Mouse (Mus musculus) kidney, adult 2 months (tissue): ENCODE data around the gene Armc9. TPM values are rescaled to one million over a fixed set of nuclear protein-coding genes. Genes with fewer than 3 reads are reported as not detected.

Experiments
- DNase-seq: peaks from one replicate; pipeline ENCODE4 v3.0.0; 2021
- H3K27ac ChIP-seq: fragments of 200-500 bp; 2 replicates; pipeline ENCODE4 v1.5.1; 2012; ENCODE audit warnings: low read depth, low read length, control low read depth, inconsistent platforms; ENCODE audit not compliant: insufficient read depth
- H3K27me3 ChIP-seq: fragments of 200-500 bp; replicated peaks from 2 replicates; pipeline ENCODE4 v1.6.1; 2012; ENCODE audit warnings: mild to moderate bottlenecking, moderate library complexity, low read length, inconsistent platforms; ENCODE audit not compliant: control insufficient read depth, insufficient read depth
- H3K36me3 ChIP-seq: fragments of 200-500 bp; 2 replicates; pipeline ENCODE4 v1.6.1; 2012; ENCODE audit warnings: mild to moderate bottlenecking, moderate library complexity, low read length, inconsistent platforms; ENCODE audit not compliant: control insufficient read depth, insufficient read depth
- H3K4me1 ChIP-seq: fragments of 200-500 bp; 2 replicates; pipeline ENCODE4 v1.6.1; 2011; ENCODE audit warnings: low read length; ENCODE audit not compliant: control insufficient read depth, insufficient read depth
- H3K4me3 ChIP-seq: fragments of 200-500 bp; 2 replicates; pipeline ENCODE4 v1.5.1; 2011; ENCODE audit warnings: mild to moderate bottlenecking, low read depth, low read length, control low read depth; ENCODE audit not compliant: insufficient read depth
- CTCF ChIP-seq: fragments of 200-500 bp; conservative IDR thresholded peaks from 2 replicates; pipeline ENCODE4 v1.5.1; 2011; ENCODE audit warnings: low read depth, mild to moderate bottlenecking, control low read depth, low read length, moderate library complexity, mixed read lengths; ENCODE audit not compliant: insufficient read depth, insufficient read length
- POLR2A ChIP-seq: fragments of 200-500 bp; IDR thresholded peaks from one replicate; pipeline ENCODE4 v1.6.1; 2011; ENCODE audit warnings: low read depth, low read length, control low read depth
- WGBS: fragments of 180-500 bp; shearing (Covaris S2); methylation state at CpG from one replicate; pipeline ENCODE4 v1.1.7; 2018; 5-methylcytosine and 5-hydroxymethylcytosine counted together
- polyA plus RNA-seq: library from polyadenylated mRNA; depleted of rRNA; stranded (reverse); fragments of >200 nt; gene quantifications from 2 replicates; pipeline ENCODE4 v1.2.3, GENCODE M21; 2012

The Armc9 gene
- polyA plus RNA-seq, 1 experiment: 7.4 TPM

- DNase-seq: no peak
- TF ChIP-seq POLR2A (no peak), CTCF (no peak)
- Histone ChIP-seq H3K4me3 (no peak overlapping the region), H3K4me1 (no peaks in the 10 kb centered on the region), H3K27me3 (no peaks in the 10 kb centered on the region), H3K36me3 (no peaks in the 10 kb centered on the region; the same call in 1 of the 2 replicates), H3K27ac (no peak overlapping the region)
- WGBS: 91% methylated on average over 6 of the region's 6 CpGs
Observed at GRCm38 (mm10) chr1:86198276-86198675, 43.7 kb downstream of the Armc9 start.

- H3K36me3 ChIP-seq: no peaks in the 10 kb centered on the region; the same call in 1 of the 2 replicates
- WGBS: 86% methylated on average over 5 of the region's 5 CpGs
- H3K4me3 ChIP-seq: no peak overlapping the region
- DNase-seq: no peak
- TF ChIP-seq CTCF: no peak
- no peak for TF ChIP-seq POLR2A
- no peaks in the 10 kb centered on the region for H3K4me1 ChIP-seq
- no peaks in the 10 kb centered on the region for H3K27me3 ChIP-seq
- H3K27ac ChIP-seq: no peak overlapping the region
Observed at GRCm38 (mm10) chr1:86199026-86199425, 44.4 kb downstream of the Armc9 start.

- Histone ChIP-seq H3K4me3 (no peak overlapping the region), H3K4me1 (no peaks in the 10 kb centered on the region), H3K27ac (no peak overlapping the region), H3K27me3 (no peaks in the 10 kb centered on the region), H3K36me3 (no peaks in the 10 kb centered on the region; the same call in 1 of the 2 replicates)
- DNase-seq: no peak
- TF ChIP-seq CTCF (no peak), POLR2A (no peak)
Observed at GRCm38 (mm10) chr1:86201312-86201711, 46.7 kb downstream of the Armc9 start.

- DNase-seq: no peak
- WGBS: 89% methylated on average over 9 of the region's 9 CpGs
- Histone ChIP-seq H3K4me1 (no peaks in the 10 kb centered on the region), H3K27ac (no peak overlapping the region), H3K27me3 (no peaks in the 10 kb centered on the region), H3K4me3 (no peak overlapping the region), H3K36me3 (no peaks in the 10 kb centered on the region; the same call in 1 of the 2 replicates)
- no peak for TF ChIP-seq CTCF
- TF ChIP-seq POLR2A: no peak
Observed at GRCm38 (mm10) chr1:86202617-86203219, 48.1 kb downstream of the Armc9 start.

- Histone ChIP-seq H3K27ac (no peak overlapping the region), H3K27me3 (no peaks in the 10 kb centered on the region), H3K4me1 (no peaks in the 10 kb centered on the region; the same call in 1 of the 2 replicates), H3K36me3 (no peaks in the 10 kb centered on the region), H3K4me3 (no peak overlapping the region)
- DNase-seq: no peak
- TF ChIP-seq CTCF: no peak
- TF ChIP-seq POLR2A: no peak
- WGBS: 94% methylated on average over 7 of the region's 7 CpGs
Observed at GRCm38 (mm10) chr1:86210676-86211075, 56.1 kb downstream of the Armc9 start.

GRCm38 (mm10) chr1:86211498-86211897 is 56.9 kb downstream of the Armc9 start:
- H3K27ac ChIP-seq: no peak overlapping the region
- H3K27me3 ChIP-seq: no peaks in the 10 kb centered on the region
- 91% methylated on average over 1 of the region's 1 CpGs for WGBS
- H3K4me1 ChIP-seq: no peaks in the 10 kb centered on the region; the same call in 1 of the 2 replicates
- no peak overlapping the region for H3K4me3 ChIP-seq
- no peak for DNase-seq
- H3K36me3 ChIP-seq: no peaks in the 10 kb centered on the region
- TF ChIP-seq POLR2A (no peak), CTCF (no peak)

- no peak for TF ChIP-seq CTCF
- H3K4me3 ChIP-seq: no peak overlapping the region
- 90% methylated on average over 8 of the region's 8 CpGs for WGBS
- no peaks in the 10 kb centered on the region; the same call in 1 of the 2 replicates for H3K4me1 ChIP-seq
- H3K36me3 ChIP-seq: no peaks in the 10 kb centered on the region
- H3K27me3 ChIP-seq: no peaks in the 10 kb centered on the region
- H3K27ac ChIP-seq: no peak overlapping the region
- no peak for DNase-seq
Observed at GRCm38 (mm10) chr1:86212731-86213130, 58.2 kb downstream of the Armc9 start.
